Mouse (Mus musculus): ENCODE measurements at regions not wholly inside any gene's neighbourhood (a gene's known extent, or its start where the extent isn't known, plus 50 kb on each side); places are given as distances from the start of the nearest gene placed in this dataset.
A peak's percentile ranks its signal among the peaks of the same experiment; 100 is the strongest.

DNA sequence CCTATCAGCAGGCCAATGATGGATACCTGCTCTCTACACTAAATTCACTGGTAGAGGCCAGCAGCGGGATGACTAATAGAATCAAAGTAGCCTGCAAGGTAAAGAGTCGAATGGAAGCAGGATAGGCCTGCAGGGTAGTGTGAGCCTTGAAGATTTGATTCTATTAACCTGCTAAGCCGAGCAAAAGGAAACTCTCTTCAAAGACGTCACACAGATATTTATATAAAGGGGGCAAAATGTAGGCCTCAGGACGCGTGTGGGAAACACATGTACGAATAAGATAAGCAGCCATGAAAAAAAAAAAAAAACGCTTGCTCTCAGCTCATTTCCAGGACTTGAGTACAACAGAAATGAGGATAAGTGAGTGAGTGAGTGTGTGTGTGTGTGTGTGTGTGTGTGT is 138.4 kb upstream of the D7Ertd443e start:
- no peak overlapping the region for H3K9ac ChIP-seq (ENCODE audit: low read depth, low read length)
- no peak overlapping the region for H3K4me2 ChIP-seq
- no peaks in the 10 kb centered on the region for H3K27me3 ChIP-seq (replicated peaks; ENCODE audit: control insufficient read depth, insufficient read depth, low read length)
- H3K9me3 ChIP-seq (ENCODE audit: control insufficient read depth, low read length) = no peaks in the 10 kb centered on the region
- no peaks in the 10 kb centered on the region for H3K36me3 ChIP-seq (ENCODE audit: control insufficient read depth, insufficient read depth, low read length)
- no peak for DNase-seq (ENCODE audit: low spot score)
- H3K4me1 ChIP-seq (replicated peaks; ENCODE audit: control insufficient read depth, insufficient read depth, low read length) = peaks cover 9% of the 10 kb centered on the region
- ATAC-seq (replicated peaks; ENCODE audit: low FRiP score) = peak; percentile 72
- 43% methylated on average over 8 of the region's 8 CpGs for WGBS
- H3K4me3 ChIP-seq (ENCODE audit: low read depth, low read length) = no peak overlapping the region
- H3K27ac ChIP-seq (ENCODE audit: low read depth, low read length) = no peak overlapping the region

GRCm38 (mm10) chr7:134525041-134525440 is 139.6 kb upstream of the D7Ertd443e start:
- WGBS = 81% methylated on average over 1 of the region's 1 CpGs

GRCm38 (mm10) chr7:134525461-134525860 is 140.0 kb upstream of the D7Ertd443e start:
- H3K27me3 ChIP-seq (replicated peaks; ENCODE audit: control insufficient read depth, insufficient read depth, low read length) = no peaks in the 10 kb centered on the region
- H3K4me2 ChIP-seq = no peak overlapping the region
- H3K9me3 ChIP-seq (ENCODE audit: control insufficient read depth, low read length) = no peaks in the 10 kb centered on the region
- H3K4me3 ChIP-seq (ENCODE audit: low read depth, low read length) = no peak overlapping the region
- 81% methylated on average over 2 of the region's 2 CpGs for WGBS
- no peak overlapping the region for H3K27ac ChIP-seq (ENCODE audit: low read depth, low read length)
- ATAC-seq (replicated peaks; ENCODE audit: low FRiP score) (peak; percentile 56), DNase-seq (ENCODE audit: low spot score) (no peak)
- H3K9ac ChIP-seq (ENCODE audit: low read depth, low read length) = no peak overlapping the region
- H3K36me3 ChIP-seq (ENCODE audit: control insufficient read depth, insufficient read depth, low read length) = no peaks in the 10 kb centered on the region
- peaks cover 9% of the 10 kb centered on the region for H3K4me1 ChIP-seq (replicated peaks; ENCODE audit: control insufficient read depth, insufficient read depth, low read length)

More at GRCm38 (mm10) chr7:134525041-134525440, 139.6 kb upstream of the D7Ertd443e start:
- Histone ChIP-seq H3K9me3 (ENCODE audit: control insufficient read depth, low read length) (no peaks in the 10 kb centered on the region), H3K27ac (ENCODE audit: low read depth, low read length) (no peak overlapping the region), H3K36me3 (ENCODE audit: control insufficient read depth, insufficient read depth, low read length) (no peaks in the 10 kb centered on the region), H3K27me3 (replicated peaks; ENCODE audit: control insufficient read depth, insufficient read depth, low read length) (no peaks in the 10 kb centered on the region), H3K4me1 (replicated peaks; ENCODE audit: control insufficient read depth, insufficient read depth, low read length) (peaks cover 9% of the 10 kb centered on the region), H3K4me3 (ENCODE audit: low read depth, low read length) (no peak overlapping the region), H3K9ac (ENCODE audit: low read depth, low read length) (no peak overlapping the region), H3K4me2 (no peak overlapping the region)
- peak; percentile 91 for ATAC-seq (replicated peaks; ENCODE audit: low FRiP score)
- DNase-seq (ENCODE audit: low spot score) = no peak

DNA sequence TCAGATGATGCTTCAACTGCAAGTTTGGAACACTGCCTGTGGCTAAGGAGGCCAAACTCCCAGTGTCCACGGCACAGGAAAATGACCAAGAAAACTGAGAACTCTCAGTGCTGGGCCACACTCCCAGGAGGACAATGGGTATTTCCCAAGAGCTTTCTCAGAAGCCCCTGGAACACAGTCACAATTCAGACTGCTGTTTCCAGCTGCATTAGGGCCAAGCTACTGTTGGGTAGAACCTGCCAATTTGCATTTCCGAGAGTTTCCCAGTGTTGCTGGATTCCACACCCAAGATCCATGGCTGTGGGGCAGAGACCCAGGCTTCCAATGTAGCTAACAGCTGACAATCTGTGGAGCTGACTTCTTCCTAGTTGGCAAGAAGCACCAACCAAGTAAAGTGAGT is 141.9 kb upstream of the D7Ertd443e start:
- ATAC-seq (replicated peaks; ENCODE audit: low FRiP score) = no peak
- 89% methylated on average over 2 of the region's 2 CpGs for WGBS
- Histone ChIP-seq H3K27ac (ENCODE audit: low read depth, low read length) (no peak overlapping the region), H3K4me3 (ENCODE audit: low read depth, low read length) (no peak overlapping the region), H3K36me3 (ENCODE audit: control insufficient read depth, insufficient read depth, low read length) (no peaks in the 10 kb centered on the region), H3K27me3 (replicated peaks; ENCODE audit: control insufficient read depth, insufficient read depth, low read length) (no peaks in the 10 kb centered on the region), H3K9ac (ENCODE audit: low read depth, low read length) (no peak overlapping the region), H3K4me2 (no peak overlapping the region), H3K4me1 (replicated peaks; ENCODE audit: control insufficient read depth, insufficient read depth, low read length) (peaks cover 9% of the 10 kb centered on the region), H3K9me3 (ENCODE audit: control insufficient read depth, low read length) (no peaks in the 10 kb centered on the region)
- no peak for DNase-seq (ENCODE audit: low spot score)

DNA sequence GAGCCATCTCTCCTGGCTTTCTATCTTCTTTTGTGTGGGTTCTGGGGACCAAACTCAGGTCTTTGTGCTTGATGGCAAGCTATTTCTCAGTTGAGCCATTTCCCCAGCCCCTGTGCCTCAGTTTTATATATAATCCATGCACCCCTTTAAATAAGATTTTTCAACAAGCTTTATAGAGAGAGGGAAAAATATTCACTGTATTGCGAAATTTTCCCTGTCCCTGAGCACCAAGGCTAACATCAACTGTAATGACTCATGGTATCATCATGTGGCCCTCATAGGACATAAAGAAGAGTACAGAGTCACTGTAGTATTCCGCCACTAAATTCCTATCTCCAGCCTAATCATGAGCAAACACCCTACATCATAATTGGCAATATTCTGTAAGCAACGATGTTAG is 142.4 kb upstream of the Dock1 start:
- DNase-seq (ENCODE audit: low spot score) (no peak), ATAC-seq (replicated peaks; ENCODE audit: low FRiP score) (no peak)
- Histone ChIP-seq H3K27ac (ENCODE audit: low read depth, low read length) (no peak overlapping the region), H3K4me1 (replicated peaks; ENCODE audit: control insufficient read depth, insufficient read depth, low read length) (peaks cover 9% of the 10 kb centered on the region), H3K36me3 (ENCODE audit: control insufficient read depth, insufficient read depth, low read length) (no peaks in the 10 kb centered on the region), H3K9ac (ENCODE audit: low read depth, low read length) (no peak overlapping the region), H3K4me2 (no peak overlapping the region), H3K9me3 (ENCODE audit: control insufficient read depth, low read length) (no peaks in the 10 kb centered on the region), H3K27me3 (replicated peaks; ENCODE audit: control insufficient read depth, insufficient read depth, low read length) (no peaks in the 10 kb centered on the region), H3K4me3 (ENCODE audit: low read depth, low read length) (no peak overlapping the region)
- WGBS = 81% methylated on average over 3 of the region's 3 CpGs

DNA sequence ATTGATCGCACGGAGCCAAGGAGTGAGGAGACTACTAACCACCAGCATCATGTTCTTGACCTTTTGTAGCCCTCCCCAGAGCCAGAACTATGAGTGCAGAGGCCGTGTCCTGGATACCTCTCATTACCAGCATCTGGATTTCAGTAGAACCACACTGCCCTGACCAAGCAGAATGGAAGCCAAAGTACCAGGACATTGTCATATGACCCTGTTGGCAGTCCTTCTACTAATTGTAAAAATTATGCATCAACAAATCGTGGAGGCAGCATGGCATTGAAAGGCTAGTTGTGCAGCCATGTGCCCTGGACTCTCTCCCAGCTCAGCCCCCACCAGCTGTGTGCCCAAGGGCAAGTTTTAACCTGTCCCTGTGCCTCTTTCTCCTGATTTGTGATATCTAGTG is 135.6 kb upstream of the Dock1 start:
- no peak overlapping the region for H3K4me3 ChIP-seq (ENCODE audit: low read depth, low read length)
- no peak overlapping the region for H3K27ac ChIP-seq (ENCODE audit: low read depth, low read length)
- H3K36me3 ChIP-seq (ENCODE audit: control insufficient read depth, insufficient read depth, low read length) = no peaks in the 10 kb centered on the region
- ATAC-seq (replicated peaks; ENCODE audit: low FRiP score) (no peak), DNase-seq (ENCODE audit: low spot score) (no peak)
- H3K27me3 ChIP-seq (replicated peaks; ENCODE audit: control insufficient read depth, insufficient read depth, low read length) = no peaks in the 10 kb centered on the region
- H3K4me1 ChIP-seq (replicated peaks; ENCODE audit: control insufficient read depth, insufficient read depth, low read length) = no peaks in the 10 kb centered on the region
- no peak overlapping the region for H3K9ac ChIP-seq (ENCODE audit: low read depth, low read length)
- no peak overlapping the region for H3K4me2 ChIP-seq
- H3K9me3 ChIP-seq (ENCODE audit: control insufficient read depth, low read length) = no peaks in the 10 kb centered on the region
- 77% methylated on average over 4 of the region's 4 CpGs for WGBS

DNA sequence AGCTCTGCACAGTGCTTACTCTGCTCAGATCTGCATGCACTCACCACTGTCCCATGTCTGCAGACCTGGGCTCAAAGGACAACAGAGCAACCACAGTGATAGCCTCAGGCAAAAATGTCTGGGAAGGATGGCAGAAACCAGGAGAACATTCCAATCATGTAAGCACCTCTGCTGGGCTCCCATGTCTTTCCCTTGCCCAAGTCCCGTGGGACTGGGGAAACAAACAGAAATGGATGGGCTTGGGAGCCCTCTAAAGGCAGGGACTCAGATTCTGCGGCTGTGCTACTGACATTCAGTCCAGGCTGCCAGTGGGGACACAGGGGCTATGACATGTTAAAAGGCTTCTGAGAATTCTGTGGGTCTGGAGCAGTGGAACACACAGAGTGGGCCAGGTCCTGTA is 128.8 kb upstream of the Dock1 start:
- DNase-seq (ENCODE audit: low spot score) (no peak), ATAC-seq (replicated peaks; ENCODE audit: low FRiP score) (no peak)
- Histone ChIP-seq H3K27me3 (replicated peaks; ENCODE audit: control insufficient read depth, insufficient read depth, low read length) (no peaks in the 10 kb centered on the region), H3K9ac (ENCODE audit: low read depth, low read length) (no peak overlapping the region), H3K9me3 (ENCODE audit: control insufficient read depth, low read length) (no peaks in the 10 kb centered on the region), H3K4me2 (no peak overlapping the region), H3K4me1 (replicated peaks; ENCODE audit: control insufficient read depth, insufficient read depth, low read length) (no peaks in the 10 kb centered on the region), H3K36me3 (ENCODE audit: control insufficient read depth, insufficient read depth, low read length) (no peaks in the 10 kb centered on the region), H3K27ac (ENCODE audit: low read depth, low read length) (no peak overlapping the region), H3K4me3 (ENCODE audit: low read depth, low read length) (no peak overlapping the region)
- WGBS = 53% methylated on average over 2 of the region's 2 CpGs

GRCm38 (mm10) chr7:134546187-134546586 is 124.3 kb upstream of the Dock1 start:
- no peaks in the 10 kb centered on the region for H3K4me1 ChIP-seq (replicated peaks; ENCODE audit: control insufficient read depth, insufficient read depth, low read length)
- H3K36me3 ChIP-seq (ENCODE audit: control insufficient read depth, insufficient read depth, low read length) = no peaks in the 10 kb centered on the region; the same call in 1 of the 2 replicates
- ATAC-seq (replicated peaks; ENCODE audit: low FRiP score) = no peak
- no peak overlapping the region for H3K27ac ChIP-seq (ENCODE audit: low read depth, low read length)
- H3K4me3 ChIP-seq (ENCODE audit: low read depth, low read length) = no peak overlapping the region
- no peak overlapping the region for H3K4me2 ChIP-seq
- H3K9me3 ChIP-seq (ENCODE audit: control insufficient read depth, low read length) = no peaks in the 10 kb centered on the region
- DNase-seq (ENCODE audit: low spot score) = no peak
- no peak overlapping the region for H3K9ac ChIP-seq (ENCODE audit: low read depth, low read length)
- H3K27me3 ChIP-seq (replicated peaks; ENCODE audit: control insufficient read depth, insufficient read depth, low read length) = no peaks in the 10 kb centered on the region
- 71% methylated on average over 6 of the region's 6 CpGs for WGBS

DNA sequence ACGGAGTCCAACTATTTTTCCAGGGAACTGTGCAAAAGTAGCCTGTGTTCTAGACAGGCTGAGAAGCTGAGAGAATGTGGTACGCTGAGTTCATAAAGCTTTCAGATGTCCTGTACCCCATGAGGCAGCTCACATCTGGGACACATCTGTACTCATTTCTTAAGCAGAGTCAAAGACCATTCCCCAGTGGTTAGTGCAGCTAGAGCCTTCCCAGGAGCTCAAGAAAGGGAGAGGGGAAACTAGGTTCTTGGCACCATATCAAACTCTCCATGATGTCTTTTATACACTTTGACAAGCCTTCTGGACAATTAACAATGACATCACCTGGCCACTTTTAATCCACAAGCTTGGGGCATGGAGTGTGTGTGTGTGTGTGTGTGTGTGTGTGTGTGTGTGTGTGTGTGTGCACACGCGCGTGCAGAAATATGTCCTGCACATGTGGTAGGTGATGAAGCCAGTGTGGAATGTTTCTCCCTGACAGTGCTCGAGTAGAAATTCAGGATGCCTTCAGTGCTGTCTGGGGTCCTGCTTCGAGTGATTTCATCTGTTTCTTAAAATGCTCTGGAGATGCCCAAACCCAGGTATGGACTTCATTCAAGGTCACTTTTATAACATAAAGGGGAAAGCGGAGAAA is 121.1 kb upstream of the Dock1 start:
- WGBS = 80% methylated on average over 8 of the region's 8 CpGs
- H3K9ac ChIP-seq (ENCODE audit: low read depth, low read length) = no peak overlapping the region
- H3K4me1 ChIP-seq (replicated peaks; ENCODE audit: control insufficient read depth, insufficient read depth, low read length) = no peaks in the 10 kb centered on the region
- H3K27me3 ChIP-seq (replicated peaks; ENCODE audit: control insufficient read depth, insufficient read depth, low read length) = no peaks in the 10 kb centered on the region
- H3K27ac ChIP-seq (ENCODE audit: low read depth, low read length) = no peak overlapping the region
- DNase-seq (ENCODE audit: low spot score) = no peak
- no peaks in the 10 kb centered on the region for H3K9me3 ChIP-seq (ENCODE audit: control insufficient read depth, low read length)
- no peak overlapping the region for H3K4me3 ChIP-seq (ENCODE audit: low read depth, low read length)
- ATAC-seq (replicated peaks; ENCODE audit: low FRiP score) = no peak
- no peaks in the 10 kb centered on the region; the same call in 1 of the 2 replicates for H3K36me3 ChIP-seq (ENCODE audit: control insufficient read depth, insufficient read depth, low read length)
- H3K4me2 ChIP-seq = no peak overlapping the region

Data from liver, embryonic 11.5 days (tissue).